Mouse (Mus musculus) G1E (cell line): ENCODE results near the gene Trim59. TPM values are rescaled to one million over a fixed set of nuclear protein-coding genes. Genes with fewer than 3 reads are reported as not detected.

Experiments used
- ATAC-seq: 2 replicates; pipeline ENCODE4 v1.8.0; 2016; ENCODE audit warnings: mild to moderate bottlenecking; ENCODE audit not compliant: insufficient number of reproducible peaks, poor library complexity, low FRiP score, severe bottlenecking; ENCODE audit errors: extremely low read depth
- DNase-seq: peaks from one replicate; pipeline ENCODE4 v3.0.0; 2012; ENCODE audit warnings: low spot score
- H3K27me3 ChIP-seq: 2 replicates; pipeline ENCODE4 v1.6.1; 2012; ENCODE audit warnings: mild to moderate bottlenecking, low read length, inconsistent platforms; ENCODE audit not compliant: insufficient read depth
- H3K36me3 ChIP-seq: replicated peaks from 2 replicates; pipeline ENCODE3; 2012; ENCODE audit warnings: mild to moderate bottlenecking, inconsistent platforms
- H3K4me1 ChIP-seq: 2 replicates; pipeline ENCODE4 v1.6.1; 2012; ENCODE audit warnings: low read depth, low read length, inconsistent platforms, mixed read lengths; ENCODE audit not compliant: insufficient read depth
- H3K4me3 ChIP-seq: 2 replicates; pipeline ENCODE4 v1.5.1; 2012; ENCODE audit warnings: low read depth, mild to moderate bottlenecking, inconsistent platforms, low read length, moderate library complexity, mixed read lengths
- H3K9me3 ChIP-seq: replicated peaks from 2 replicates; pipeline ENCODE4 v1.6.1; 2012; ENCODE audit warnings: inconsistent platforms
- CTCF ChIP-seq: IDR thresholded peaks from 2 replicates; pipeline ENCODE4 v1.5.1; 2012; ENCODE audit warnings: low read depth, low read length, inconsistent platforms, mixed read lengths
- GATA1 ChIP-seq: IDR thresholded peaks from 2 replicates; pipeline ENCODE4 v1.6.1; 2012; ENCODE audit warnings: borderline replicate concordance, low read length, inconsistent platforms, mixed read lengths
- GATA2 ChIP-seq: IDR thresholded peaks from 2 replicates; pipeline ENCODE4 v1.6.1; 2012; ENCODE audit warnings: low read depth, low read length, inconsistent platforms, borderline replicate concordance
- POLR2AphosphoS5 ChIP-seq: IDR thresholded peaks from 2 replicates; pipeline ENCODE4 v1.6.1; 2012; ENCODE audit warnings: low read depth, low read length, inconsistent platforms; ENCODE audit not compliant: insufficient replicate concordance
- TAL1 ChIP-seq: conservative IDR thresholded peaks from 2 replicates; pipeline ENCODE4 v1.6.1; 2012; ENCODE audit warnings: low read depth, low read length, inconsistent platforms, mixed read lengths
- polyA plus RNA-seq: library from polyadenylated mRNA; stranded (reverse); fragments of >175 nt; gene quantifications from 2 replicates; pipeline ENCODE4 v1.2.3, GENCODE M21; 2012
- total RNA-seq, 2 experiments: library from RNA; stranded (forward) in 1 of 2; stranded (reverse) in 1 of 2; fragments of 200-1000 nt in 1 of 2; fragments of >200 nt in 1 of 2; fragmentation: Nextera tagmentation in 1 of 2; gene quantifications; 2 replicates each; pipeline ENCODE4 v1.2.3; 2014 to 2017

The Trim59 gene
- total and polyA plus RNA-seq, 3 experiments, result 9.6 to 126 (median 32.8) TPM

- Histone ChIP-seq H3K4me3 (no peak overlapping the region), H3K36me3 (peaks cover 3% of the 10 kb centered on the region), H3K27me3 (no peaks in the 10 kb centered on the region), H3K4me1 (peaks cover 53% of the 10 kb centered on the region), H3K9me3 (no peaks in the 10 kb centered on the region)
- no peak for TF ChIP-seq TAL1
- TF ChIP-seq GATA2, result no peak
- TF ChIP-seq POLR2AphosphoS5, result no peak
- no peak for TF ChIP-seq CTCF
- no peak for TF ChIP-seq GATA1
- ATAC-seq, result no peak
- no peak for DNase-seq
These were observed 7.3 kb upstream of the Trim59 start for GRCm38 (mm10) chr3:69051894-69052293.

- TF ChIP-seq TAL1 (no peak), GATA2 (no peak), CTCF (no peak)
- Histone ChIP-seq H3K4me1 (peaks cover 44% of the 10 kb centered on the region), H3K9me3 (no peaks in the 10 kb centered on the region), H3K27me3 (no peaks in the 10 kb centered on the region), H3K36me3 (peaks cover 3% of the 10 kb centered on the region), H3K4me3 (no peak overlapping the region)
- no peak for DNase-seq
- no peak for ATAC-seq
These were observed 4.5 kb upstream of the Trim59 start for GRCm38 (mm10) chr3:69049011-69049410.

- ATAC-seq (no peak), DNase-seq (no peak)
- no peaks in the 10 kb centered on the region for H3K27me3 ChIP-seq
- no peaks in the 10 kb centered on the region for H3K9me3 ChIP-seq
- H3K4me3 ChIP-seq, result no peak overlapping the region
- no peak for TF ChIP-seq GATA2
- TF ChIP-seq POLR2AphosphoS5, result no peak
- no peak for TF ChIP-seq GATA1
- TF ChIP-seq CTCF, result no peak
- TF ChIP-seq TAL1, result no peak
- H3K36me3 ChIP-seq, result peaks cover 8% of the 10 kb centered on the region
- peaks cover 34% of the 10 kb centered on the region for H3K4me1 ChIP-seq
These were observed 3.1 kb upstream of the Trim59 start for GRCm38 (mm10) chr3:69047684-69048083.

- no peak for ATAC-seq
- Histone ChIP-seq H3K4me1 (peaks cover 27% of the 10 kb centered on the region), H3K36me3 (peaks cover 12% of the 10 kb centered on the region), H3K9me3 (no peaks in the 10 kb centered on the region), H3K27me3 (no peaks in the 10 kb centered on the region), H3K4me3 (no peak overlapping the region)
- TF ChIP-seq POLR2AphosphoS5, result no peak
- no peak for TF ChIP-seq CTCF
- no peak for TF ChIP-seq GATA2
- TF ChIP-seq TAL1, result no peak
- no peak for TF ChIP-seq GATA1
- no peak for DNase-seq
These were observed 2.0 kb upstream of the Trim59 start for GRCm38 (mm10) chr3:69046509-69046908.

GRCm38 (mm10) chr3:69045750-69046149, 1.2 kb upstream of the Trim59 start:
- DNase-seq, result no peak
- Histone ChIP-seq H3K4me3 (peak overlapping the region; percentile 95), H3K27me3 (no peaks in the 10 kb centered on the region), H3K36me3 (peaks cover 15% of the 10 kb centered on the region), H3K4me1 (peaks cover 27% of the 10 kb centered on the region), H3K9me3 (no peaks in the 10 kb centered on the region)
- TF ChIP-seq CTCF (no peak), GATA1 (no peak), GATA2 (no peak), POLR2AphosphoS5 (no peak), TAL1 (no peak)
- ATAC-seq, result no peak

GRCm38 (mm10) chr3:69045400-69045703, 797 bp upstream of the Trim59 start:
- Histone ChIP-seq H3K4me1 (peaks cover 30% of the 10 kb centered on the region), H3K4me3 (peak overlapping the region; percentile 95), H3K27me3 (no peaks in the 10 kb centered on the region), H3K9me3 (no peaks in the 10 kb centered on the region), H3K36me3 (peaks cover 19% of the 10 kb centered on the region)
- DNase-seq, result no peak
- 0 out of 2 replicates have a peak, but pooled peaks have one; percentile 7 for ATAC-seq
- no peak for TF ChIP-seq CTCF
- no peak for TF ChIP-seq POLR2AphosphoS5
- no peak for TF ChIP-seq GATA1
- TF ChIP-seq GATA2, result no peak
- no peak for TF ChIP-seq TAL1
